Mouse (Mus musculus) kidney, adult 9 months (tissue): ENCODE results near the gene Fbh1.
A peak's percentile ranks its signal among the peaks of the same experiment; 100 is the strongest.

Experiments used
- DNase-seq: peaks from one replicate; pipeline ENCODE4 v3.0.0; 2022

The Fbh1 gene

GRCm38 (mm10) chr2:11777091-11778068 lies at the start of gene Fbh1, which contains the start of gene Ankrd16:
Gene Fbh1 (minus strand): TSS chr2:11777582.
Gene Ankrd16 (plus strand): TSS chr2:11777876.
- peak; percentile 100 for DNase-seq

- DNase-seq, result no peak
Observed at GRCm38 (mm10) chr2:11801299-11801930, 24.0 kb upstream of the Fbh1 start.

GRCm38 (mm10) chr2:11797930-11798364 lies 20.6 kb upstream of the Fbh1 start:
- no peak for DNase-seq

GRCm38 (mm10) chr2:11794668-11795067 lies 17.3 kb upstream of the Fbh1 start:
- no peak for DNase-seq

- no peak for DNase-seq
Observed at GRCm38 (mm10) chr2:11784159-11784558, 6.8 kb upstream of the Fbh1 start.

- DNase-seq, result peak; percentile 87
Observed at GRCm38 (mm10) chr2:11778087-11778823, 873 bp upstream of the Fbh1 start.

GRCm38 (mm10) chr2:11776415-11776814 lies 967 bp downstream of the Fbh1 start:
- DNase-seq, result no peak

- DNase-seq, result no peak
Observed at GRCm38 (mm10) chr2:11775121-11775520, 2.3 kb downstream of the Fbh1 start.

GRCm38 (mm10) chr2:11774426-11774825 lies 3.0 kb downstream of the Fbh1 start:
- DNase-seq, result peak; percentile 20

- no peak for DNase-seq
Observed at GRCm38 (mm10) chr2:11772401-11772800, 5.0 kb downstream of the Fbh1 start.

- DNase-seq, result no peak
Observed at GRCm38 (mm10) chr2:11771701-11772100, 5.7 kb downstream of the Fbh1 start.

GRCm38 (mm10) chr2:11767161-11767545 lies 10.2 kb downstream of the Fbh1 start:
- no peak for DNase-seq

GRCm38 (mm10) chr2:11766485-11767160 lies 10.8 kb downstream of the Fbh1 start:
- DNase-seq, result no peak

GRCm38 (mm10) chr2:11765694-11766093 lies 11.7 kb downstream of the Fbh1 start:
- DNase-seq, result no peak

GRCm38 (mm10) chr2:11762541-11762940 lies 14.8 kb downstream of the Fbh1 start:
- DNase-seq, result no peak

GRCm38 (mm10) chr2:11739516-11740051 lies 37.8 kb downstream of the Fbh1 start:
- DNase-seq, result peak; percentile 7

- no peak for DNase-seq
Observed at GRCm38 (mm10) chr2:11738794-11739193, 38.6 kb downstream of the Fbh1 start.

GRCm38 (mm10) chr2:11735853-11736252 lies 41.5 kb downstream of the Fbh1 start:
- DNase-seq, result no peak

- no peak for DNase-seq
Observed at GRCm38 (mm10) chr2:11732978-11733377, 44.4 kb downstream of the Fbh1 start.

GRCm38 (mm10) chr2:11729091-11729490 lies 48.3 kb downstream of the Fbh1 start:
- no peak for DNase-seq

- no peak for DNase-seq
Observed at GRCm38 (mm10) chr2:11727574-11727973, 49.8 kb downstream of the Fbh1 start.

- no peak for DNase-seq
Observed at GRCm38 (mm10) chr2:11722564-11722963, 54.8 kb downstream of the Fbh1 start.
